Mouse (Mus musculus) cerebellum, adult 2 months (tissue): Measurements from ENCODE around the gene Klf3.

ENCODE experiments used
- CTCF ChIP-seq: fragments of 200-500 bp; IDR thresholded peaks from 2 replicates; pipeline ENCODE4 v1.5.1; 2011; ENCODE audit warnings: low read depth, mild to moderate bottlenecking, control low read depth, low read length, moderate library complexity, borderline replicate concordance; ENCODE audit not compliant: insufficient read depth
- POLR2A ChIP-seq: fragments of 200-500 bp; IDR thresholded peaks from 2 replicates; pipeline ENCODE4 v1.6.1; 2011; ENCODE audit warnings: low read length, control low read depth, borderline replicate concordance; ENCODE audit not compliant: insufficient read depth

DNA sequence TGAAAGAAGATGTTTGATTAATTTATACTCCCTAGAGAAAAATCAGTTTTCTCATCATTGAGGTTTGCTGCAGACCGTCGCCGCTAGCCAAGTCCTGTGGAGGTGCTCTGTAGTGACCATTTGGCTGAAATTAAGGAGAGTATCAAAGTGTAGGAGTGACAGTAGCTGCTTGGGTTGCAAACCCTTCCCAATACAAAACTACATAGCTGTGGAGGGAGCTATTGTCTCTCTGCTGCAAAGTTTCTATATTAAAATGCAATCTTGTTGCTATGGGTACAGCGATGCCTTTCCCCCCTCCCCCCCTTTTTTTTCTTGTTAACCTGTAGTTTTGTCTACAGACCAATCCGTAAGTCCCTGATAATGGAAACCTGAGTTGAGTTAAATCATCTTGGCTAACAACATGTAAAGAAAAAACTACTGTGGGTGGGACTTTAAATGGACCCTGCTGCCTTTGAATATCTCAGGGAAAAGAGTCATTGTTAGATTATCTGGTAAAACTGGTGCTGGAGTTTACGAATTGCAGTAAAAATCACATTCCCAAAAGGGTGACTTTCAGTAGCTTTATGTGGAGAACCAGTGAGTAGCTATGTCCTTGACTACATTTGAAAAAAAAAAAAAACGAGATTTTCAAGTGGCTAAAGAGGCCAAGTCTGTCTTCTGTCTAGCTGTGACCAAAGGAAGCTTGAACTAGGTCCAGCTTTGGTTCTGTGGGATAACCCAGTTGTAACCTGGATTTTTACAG lies 2.1 kb downstream of the Klf3 start:
- TF ChIP-seq CTCF (no peak), POLR2A (no peak)
